Mouse (Mus musculus): ENCODE results near the gene Taf12. TPM values are rescaled to one million over a fixed set of nuclear protein-coding genes. Genes with fewer than 3 reads are reported as not detected.
A peak's percentile ranks its signal among the peaks of the same experiment; 100 is the strongest.

Gene Taf12
- polyA plus RNA-seq, 1 experiment from 2014 or later = 49.1 TPM

- H3K27me3 ChIP-seq = no peaks in the 10 kb centered on the region
- peak overlapping the region; percentile 67 for H3K9ac ChIP-seq
- H3K36me3 ChIP-seq = peaks cover 44% of the 10 kb centered on the region
- 47% methylated on average over 14 of the region's 14 CpGs for WGBS
- peak overlapping the region; percentile 61 for H3K4me2 ChIP-seq
- H3K9me3 ChIP-seq = no peaks in the 10 kb centered on the region
- peak overlapping the region; percentile 91 for H3K27ac ChIP-seq
- peaks cover 13% of the 10 kb centered on the region for H3K4me1 ChIP-seq
- no peak for ATAC-seq (ENCODE audit: insufficient number of reproducible peaks, low FRiP score, low TSS enrichment, low read depth)
- peak overlapping the region; percentile 87 for H3K4me3 ChIP-seq
These were observed 54.3 kb downstream of the Taf12 start for GRCm38 (mm10) chr4:132328391-132328982.

- H3K36me3 ChIP-seq = peaks cover 44% of the 10 kb centered on the region
- no peaks in the 10 kb centered on the region for H3K9me3 ChIP-seq
- peak within 1 kb of the TSS; percentile 61 for H3K4me2 ChIP-seq
- ATAC-seq (ENCODE audit: insufficient number of reproducible peaks, low FRiP score, low TSS enrichment, low read depth) = peak; percentile 89
- peak within 1 kb of the TSS; percentile 67 for H3K9ac ChIP-seq
- H3K27ac ChIP-seq = peak within 1 kb of the TSS; percentile 91
- under 1% methylated on average over 52 of the region's 52 CpGs for WGBS
- H3K4me3 ChIP-seq = peak within 1 kb of the TSS; percentile 87
- peaks cover 13% of the 10 kb centered on the region for H3K4me1 ChIP-seq
- no peaks in the 10 kb centered on the region for H3K27me3 ChIP-seq
These were observed 55.1 kb downstream of the Taf12 start, which contains the start of gene Trnau1ap for GRCm38 (mm10) chr4:132329115-132329834. Gene Trnau1ap (minus strand): TSS chr4:132329538.

- H3K36me3 ChIP-seq = peaks cover 45% of the 10 kb centered on the region
- whole genome bisulfite sequencing = 4% methylated on average over 10 of the region's 10 CpGs
These were observed 55.7 kb downstream of the Taf12 start for GRCm38 (mm10) chr4:132329835-132330354.

GRCm38 (mm10) chr4:132331960-132332359, 57.8 kb downstream of the Taf12 start:
- Histone ChIP-seq H3K4me1 (peaks cover 13% of the 10 kb centered on the region), H3K9me3 (no peaks in the 10 kb centered on the region), H3K9ac (no peak overlapping the region), H3K27ac (no peak overlapping the region), H3K4me2 (no peak overlapping the region), H3K27me3 (no peaks in the 10 kb centered on the region), H3K4me3 (no peak overlapping the region), H3K36me3 (peaks cover 48% of the 10 kb centered on the region)
- WGBS = 77% methylated on average over 3 of the region's 3 CpGs
- no peak for ATAC-seq (ENCODE audit: insufficient number of reproducible peaks, low FRiP score, low TSS enrichment, low read depth)

More at GRCm38 (mm10) chr4:132329835-132330354, 55.7 kb downstream of the Taf12 start:
- Histone ChIP-seq H3K27ac (peak overlapping the region; percentile 91), H3K4me3 (peak overlapping the region; percentile 87), H3K4me1 (peaks cover 13% of the 10 kb centered on the region), H3K27me3 (no peaks in the 10 kb centered on the region), H3K9me3 (no peaks in the 10 kb centered on the region), H3K4me2 (peak overlapping the region; percentile 61), H3K9ac (peak overlapping the region; percentile 67)
- no peak for ATAC-seq (ENCODE audit: insufficient number of reproducible peaks, low FRiP score, low TSS enrichment, low read depth)

GRCm38 (mm10) chr4:132332880-132333279, 58.7 kb downstream of the Taf12 start:
- H3K36me3 ChIP-seq = peaks cover 56% of the 10 kb centered on the region
- WGBS = 89% methylated on average over 6 of the region's 6 CpGs
- no peak for ATAC-seq (ENCODE audit: insufficient number of reproducible peaks, low FRiP score, low TSS enrichment, low read depth)
- no peak overlapping the region for H3K27ac ChIP-seq
- no peaks in the 10 kb centered on the region for H3K27me3 ChIP-seq
- no peaks in the 10 kb centered on the region for H3K9me3 ChIP-seq
- no peak overlapping the region for H3K4me3 ChIP-seq
- H3K4me1 ChIP-seq = peaks cover 13% of the 10 kb centered on the region
- H3K4me2 ChIP-seq = no peak overlapping the region
- no peak overlapping the region for H3K9ac ChIP-seq

- Histone ChIP-seq H3K27me3 (no peaks in the 10 kb centered on the region), H3K4me1 (peaks cover 12% of the 10 kb centered on the region), H3K4me2 (no peak overlapping the region), H3K4me3 (no peak overlapping the region), H3K9me3 (no peaks in the 10 kb centered on the region), H3K36me3 (peaks cover 66% of the 10 kb centered on the region), H3K9ac (no peak overlapping the region), H3K27ac (no peak overlapping the region)
- ATAC-seq (ENCODE audit: insufficient number of reproducible peaks, low FRiP score, low TSS enrichment, low read depth) = no peak
- WGBS = 90% methylated on average over 13 of the region's 13 CpGs
These were observed 64.8 kb downstream of the Taf12 start for GRCm38 (mm10) chr4:132338943-132339342.

GRCm38 (mm10) chr4:132341451-132341850, 67.3 kb downstream of the Taf12 start:
- Histone ChIP-seq H3K27me3 (no peaks in the 10 kb centered on the region), H3K4me2 (no peak overlapping the region), H3K9me3 (no peaks in the 10 kb centered on the region), H3K27ac (no peak overlapping the region), H3K9ac (no peak overlapping the region), H3K4me3 (no peak overlapping the region), H3K4me1 (peaks cover 22% of the 10 kb centered on the region), H3K36me3 (peaks cover 41% of the 10 kb centered on the region)
- WGBS = 88% methylated on average over 3 of the region's 3 CpGs
- ATAC-seq (ENCODE audit: insufficient number of reproducible peaks, low FRiP score, low TSS enrichment, low read depth) = no peak

GRCm38 (mm10) chr4:132344403-132345134, 70.4 kb downstream of the Taf12 start:
- H3K4me3 ChIP-seq = peak overlapping the region; percentile 62
- H3K9me3 ChIP-seq = no peaks in the 10 kb centered on the region
- peaks cover 22% of the 10 kb centered on the region for H3K4me1 ChIP-seq
- no peaks in the 10 kb centered on the region for H3K27me3 ChIP-seq
- 3% methylated on average over 13 of the region's 13 CpGs for WGBS
- peak overlapping the region; percentile 95 for H3K4me2 ChIP-seq
- ATAC-seq (ENCODE audit: insufficient number of reproducible peaks, low FRiP score, low TSS enrichment, low read depth) = no peak
- peak overlapping the region; percentile 54 for H3K9ac ChIP-seq
- H3K36me3 ChIP-seq = peaks cover 15% of the 10 kb centered on the region
- no peak overlapping the region for H3K27ac ChIP-seq

Other genes starting within 250 kb of the Taf12 start
- gene Gm10300, start 199.7 kb upstream of the Taf12 start, polyA plus RNA-seq (2015; fragmentation: Nextera tagmentation; extraction: Ambion mirVana) = 0.10 TPM in 2 replicates
- 57.3 and 59.8 TPM in 2 replicates for gene Epb41, start 199.1 kb upstream of the Taf12 start, polyA plus RNA-seq (2015; fragmentation: Nextera tagmentation; extraction: Ambion mirVana)
- gene Oprd1, start 129.9 kb upstream of the Taf12 start, polyA plus RNA-seq (2015; fragmentation: Nextera tagmentation; extraction: Ambion mirVana) = 0.17 and 0.18 TPM in 2 replicates
- gene Ythdf2, start 62.1 kb upstream of the Taf12 start, polyA plus RNA-seq (2015; fragmentation: Nextera tagmentation; extraction: Ambion mirVana) = 95.6 and 96.7 TPM in 2 replicates
- gene Gmeb1, start 12.8 kb upstream of the Taf12 start, polyA plus RNA-seq (2015; fragmentation: Nextera tagmentation; extraction: Ambion mirVana) = 34.1 and 35.6 TPM in 2 replicates
- gene Rab42, start 29.0 kb downstream of the Taf12 start, polyA plus RNA-seq (2015; fragmentation: Nextera tagmentation; extraction: Ambion mirVana) = 1.8 and 2.7 TPM in 2 replicates
- gene Trnau1ap, start 55.2 kb downstream of the Taf12 start, polyA plus RNA-seq (2015; fragmentation: Nextera tagmentation; extraction: Ambion mirVana) = 61.4 and 68.3 TPM in 2 replicates
- gene Rcc1, start 79.2 kb downstream of the Taf12 start, polyA plus RNA-seq (2015; fragmentation: Nextera tagmentation; extraction: Ambion mirVana) = 66.2 and 70.1 TPM in 2 replicates
- 20.1 and 20.9 TPM in 2 replicates for gene Phactr4, start 148.1 kb downstream of the Taf12 start, polyA plus RNA-seq (2015; fragmentation: Nextera tagmentation; extraction: Ambion mirVana)
- 22.2 and 24.1 TPM in 2 replicates for gene Med18, start 189.5 kb downstream of the Taf12 start, polyA plus RNA-seq (2015; fragmentation: Nextera tagmentation; extraction: Ambion mirVana)
- 11.8 and 12.8 TPM in 2 replicates for gene Sesn2, start 236.1 kb downstream of the Taf12 start, polyA plus RNA-seq (2015; fragmentation: Nextera tagmentation; extraction: Ambion mirVana)